Mouse (Mus musculus) heart, embryonic 14.5 days (tissue): Measurements from ENCODE around the gene Gstk1. TPM values are rescaled to one million over a fixed set of nuclear protein-coding genes. Genes with fewer than 3 reads are reported as not detected.

Experiments
- ATAC-seq: fragments of 200-750 bp; cut with Nextera tagmentation; 2 replicates; pipeline ENCODE4 v1.8.0; 2017; ENCODE audit warnings: low read depth, moderate TSS enrichment; ENCODE audit not compliant: insufficient number of reproducible peaks, insufficient read depth, low FRiP score
- H3K27ac ChIP-seq, 2 experiments: fragments of 200-500 bp in 1 of 2; fragments of 300-500 bp in 1 of 2; sonication (generic) in 1 of 2; replicated peaks in 1 of 2; 2 replicates each; pipeline ENCODE4 v1.5.1; 2012 to 2014; ENCODE audit warnings: low read depth in 2 of 2, low read length in 2 of 2, control low read depth in 1 of 2, mild to moderate bottlenecking in 1 of 2, mixed read lengths in 1 of 2; ENCODE audit not compliant: control insufficient read depth in 1 of 2, insufficient read depth in 1 of 2
- H3K27me3 ChIP-seq: fragments of 300-500 bp; sonication (generic); 2 replicates; pipeline ENCODE4 v1.6.1; 2014; ENCODE audit warnings: mild to moderate bottlenecking, low read length, control low read depth; ENCODE audit not compliant: control insufficient read depth, insufficient read depth
- H3K36me3 ChIP-seq: fragments of 300-500 bp; sonication (generic); 2 replicates; pipeline ENCODE4 v1.6.1; 2014; ENCODE audit warnings: mild to moderate bottlenecking, control low read depth, low read length, mixed read lengths; ENCODE audit not compliant: control insufficient read depth, insufficient read depth
- H3K4me1 ChIP-seq, 2 experiments: fragments of 200-500 bp in 1 of 2; fragments of 300-500 bp in 1 of 2; sonication (generic) in 1 of 2; 2 replicates each; pipeline ENCODE4 v1.6.1; 2012 to 2014; ENCODE audit warnings: low read length in 2 of 2, control low read depth in 1 of 2, mixed read lengths in 1 of 2; ENCODE audit not compliant: control insufficient read depth in 2 of 2, insufficient read depth in 2 of 2
- H3K4me2 ChIP-seq: fragments of 300-500 bp; sonication (generic); 2 replicates; pipeline ENCODE4 v1.6.1; 2014; ENCODE audit warnings: mild to moderate bottlenecking, low read length
- H3K4me3 ChIP-seq, 2 experiments: fragments of 200-500 bp in 1 of 2; fragments of 300-500 bp in 1 of 2; sonication (generic) in 1 of 2; 2 replicates each; pipeline ENCODE4 v1.5.1; 2012 to 2014; ENCODE audit warnings: low read length in 2 of 2, mild to moderate bottlenecking in 2 of 2, control low read depth in 1 of 2, low read depth in 1 of 2, moderate library complexity in 1 of 2; ENCODE audit not compliant: control insufficient read depth in 1 of 2, insufficient read depth in 1 of 2
- H3K9ac ChIP-seq: fragments of 300-500 bp; sonication (generic); 2 replicates; pipeline ENCODE4 v1.6.1; 2014; ENCODE audit warnings: mild to moderate bottlenecking, low read length
- H3K9me3 ChIP-seq: fragments of 300-500 bp; sonication (generic); 2 replicates; pipeline ENCODE4 v1.6.1; 2016; ENCODE audit warnings: low read length, control low read depth; ENCODE audit not compliant: control insufficient read depth
- WGBS: fragments of 180-500 bp; shearing (Covaris S2); extraction: QIAGEN DNeasy Blood & Tissue Kit; methylation state at CpG from one replicate; pipeline ENCODE4 v1.1.7; 2014; 5-methylcytosine and 5-hydroxymethylcytosine counted together
- polyA plus RNA-seq: library from polyadenylated mRNA; unstranded; fragments of >200 nt; fragmentation: Nextera tagmentation; extraction: Ambion mirVana; gene quantifications from 2 replicates; pipeline ENCODE4 v1.2.1, GENCODE M21; 2014

Gene Gstk1
- polyA plus RNA-seq, result 12.5 and 14.5 TPM in 2 replicates

DNA sequence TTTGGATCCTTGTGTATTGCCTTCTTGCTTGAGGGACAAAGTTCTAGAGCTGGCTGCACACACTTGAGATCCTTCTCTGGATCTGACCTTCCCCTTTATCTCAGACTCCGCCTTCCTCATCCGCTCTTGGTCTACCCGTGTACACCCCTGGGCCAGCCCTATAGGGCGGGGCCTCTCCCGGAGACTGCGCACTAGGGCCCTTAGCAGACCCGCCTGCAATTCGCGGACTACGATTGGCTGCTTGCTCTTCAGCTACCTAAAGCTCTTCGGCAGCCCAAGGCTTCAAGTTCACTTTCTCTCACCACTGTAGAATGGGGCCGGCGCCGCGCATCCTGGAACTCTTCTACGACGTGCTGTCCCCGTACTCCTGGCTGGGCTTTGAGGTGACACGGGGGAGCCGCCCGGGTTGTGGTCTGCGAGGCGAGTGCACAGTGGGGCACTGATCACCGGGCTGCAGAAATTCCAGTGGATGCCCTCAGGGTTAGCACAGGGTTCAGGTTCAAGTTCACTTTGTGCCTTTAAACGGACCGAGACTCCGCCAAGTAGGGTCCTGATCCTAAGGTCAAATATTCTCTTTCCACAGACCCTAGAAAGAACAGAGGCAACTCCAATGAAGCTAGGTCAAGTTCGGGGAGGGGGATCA is at the start of gene Gstk1:
Gstk1 (plus strand) TSS at position 225 of the 643 bp plus-strand sequence.
- H3K36me3 ChIP-seq, result no peaks in the 10 kb centered on the region
- H3K4me1 ChIP-seq, result peaks cover 6 to 9% of the 10 kb centered on the region in 2 experiments; a peak in 3 of 4 replicates
- peak within 1 kb of the TSS; percentile 87 for H3K4me2 ChIP-seq
- ATAC-seq, result peak; percentile 95
- no peak within 1 kb of the TSS for H3K27ac ChIP-seq
- 0 out of 2 replicates have a peak, but pooled peaks cover 2% of the 10 kb centered on the region for H3K27me3 ChIP-seq
- 2% methylated on average over 28 of the region's 28 CpGs for WGBS
- H3K9me3 ChIP-seq, result no peaks in the 10 kb centered on the region
- H3K9ac ChIP-seq, result peak within 1 kb of the TSS; percentile 60; the same call in 1 of the 2 replicates
- H3K4me3 ChIP-seq, result peak within 1 kb of the TSS; percentile 40 to 51

DNA sequence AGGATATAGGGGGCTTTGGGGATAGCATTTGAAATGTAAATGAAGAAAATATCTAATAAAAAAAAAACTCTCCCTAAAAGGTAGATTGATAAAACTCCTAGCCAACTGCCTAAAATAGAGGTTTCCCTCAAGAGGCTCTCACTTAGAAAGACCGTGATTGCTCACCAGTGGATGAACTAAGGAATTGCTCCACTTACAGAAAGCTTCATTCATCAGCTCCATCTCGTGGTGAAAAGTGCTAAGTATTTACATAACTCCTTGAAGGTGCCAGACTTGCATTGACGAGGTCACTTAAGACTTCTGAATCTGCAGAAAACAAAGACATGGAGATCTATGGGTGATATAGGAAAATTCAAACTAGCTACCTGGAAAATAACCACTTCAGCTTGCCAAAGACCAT is 48.0 kb upstream of the Gstk1 start:
- Histone ChIP-seq H3K9me3 (no peaks in the 10 kb centered on the region), H3K4me1 (no peaks in the 10 kb centered on the region), H3K4me3 (no peak overlapping the region), H3K27ac (no peak overlapping the region), H3K4me2 (no peak overlapping the region), H3K36me3 (no peaks in the 10 kb centered on the region), H3K27me3 (no peaks in the 10 kb centered on the region), H3K9ac (no peak overlapping the region)
- no peak for ATAC-seq
- 20% methylated on average over 3 of the region's 3 CpGs for WGBS

DNA sequence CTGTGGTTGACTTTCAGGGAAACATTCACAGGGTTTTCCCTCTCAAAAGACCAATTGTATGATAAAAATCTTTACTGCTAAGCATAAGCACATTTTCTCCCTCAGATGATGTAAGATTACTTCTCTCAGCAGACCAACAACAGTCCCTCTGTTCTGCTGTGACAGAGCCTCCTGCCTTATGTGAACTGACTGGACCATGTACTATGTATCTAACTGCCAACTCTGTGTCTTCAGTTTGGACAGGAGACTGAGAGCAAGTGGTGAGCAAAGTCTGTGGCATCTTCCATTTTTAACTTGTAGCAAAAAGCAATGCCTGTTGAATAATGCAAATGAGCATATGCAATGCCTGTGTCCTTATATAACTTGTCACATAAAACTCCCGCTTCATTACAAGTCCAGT is 46.2 kb upstream of the Gstk1 start:
- no peak overlapping the region for H3K27ac ChIP-seq
- no peak overlapping the region for H3K9ac ChIP-seq
- no peak overlapping the region for H3K4me3 ChIP-seq
- no peaks in the 10 kb centered on the region for H3K27me3 ChIP-seq
- H3K36me3 ChIP-seq, result no peaks in the 10 kb centered on the region
- no peak for ATAC-seq
- WGBS, result 74% methylated on average over 1 of the region's 1 CpGs
- H3K9me3 ChIP-seq, result no peaks in the 10 kb centered on the region
- no peak overlapping the region for H3K4me2 ChIP-seq
- H3K4me1 ChIP-seq, result no peaks in the 10 kb centered on the region

DNA sequence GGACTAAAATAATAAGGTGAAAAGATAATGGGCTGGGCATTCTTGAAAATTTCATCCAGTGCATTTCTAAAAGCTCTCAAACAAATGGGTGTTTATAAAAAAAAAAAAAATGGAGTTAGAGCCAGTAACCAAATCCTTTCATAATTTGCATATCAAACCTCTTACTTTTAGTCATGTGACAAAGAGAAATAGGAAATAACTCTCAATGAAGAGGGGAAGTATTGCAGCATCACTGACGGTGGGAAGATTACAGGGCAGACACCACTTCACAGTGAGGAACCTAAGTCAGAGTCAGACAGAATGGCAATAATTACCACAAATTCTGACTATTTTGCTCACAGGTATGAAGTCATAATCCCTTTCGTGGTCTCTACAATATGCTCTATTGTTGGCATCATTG is 30.7 kb upstream of the Gstk1 start, which contains the start of gene Tas2r144:
Tas2r144 (plus strand) TSS at position 301 of the 400 bp plus-strand sequence.
- H3K9me3 ChIP-seq, result no peaks in the 10 kb centered on the region
- 78% methylated on average over 2 of the region's 2 CpGs for WGBS
- ATAC-seq, result no peak

DNA sequence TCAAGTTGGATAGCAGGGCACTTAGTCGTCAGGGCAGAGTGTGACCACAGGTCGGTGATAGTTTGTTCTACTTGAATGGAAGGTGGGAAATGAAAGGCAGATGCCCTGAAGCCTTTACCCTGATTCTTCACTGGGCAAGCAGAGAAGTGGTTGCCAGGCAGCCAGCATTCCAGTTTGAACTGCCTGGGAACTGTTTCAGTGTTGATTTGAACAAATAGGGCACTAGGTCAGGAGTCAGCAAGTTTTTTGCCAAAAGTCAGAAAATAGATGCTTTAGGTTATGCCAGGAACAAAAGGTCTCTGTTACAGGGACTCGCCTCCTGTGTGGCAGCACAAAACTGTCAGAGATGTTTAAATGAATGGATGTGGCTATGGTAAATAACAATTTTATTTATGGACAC is 23.4 kb upstream of the Gstk1 start:
- H3K4me3 ChIP-seq, result no peak overlapping the region
- no peaks in the 10 kb centered on the region for H3K9me3 ChIP-seq
- H3K27me3 ChIP-seq, result no peaks in the 10 kb centered on the region
- H3K9ac ChIP-seq, result no peak overlapping the region
- WGBS, result 67% methylated on average over 3 of the region's 3 CpGs
- H3K4me1 ChIP-seq, result no peaks in the 10 kb centered on the region
- no peak overlapping the region for H3K4me2 ChIP-seq
- no peak overlapping the region for H3K27ac ChIP-seq
- H3K36me3 ChIP-seq, result no peaks in the 10 kb centered on the region
- no peak for ATAC-seq

More for the DNA sequence above, 30.7 kb upstream of the Gstk1 start, which contains the start of gene Tas2r144:
- Histone ChIP-seq H3K9ac (no peak within 1 kb of the TSS), H3K4me1 (no peaks in the 10 kb centered on the region), H3K4me3 (no peak within 1 kb of the TSS), H3K27ac (no peak within 1 kb of the TSS), H3K4me2 (no peak within 1 kb of the TSS), H3K27me3 (no peaks in the 10 kb centered on the region), H3K36me3 (no peaks in the 10 kb centered on the region)

DNA sequence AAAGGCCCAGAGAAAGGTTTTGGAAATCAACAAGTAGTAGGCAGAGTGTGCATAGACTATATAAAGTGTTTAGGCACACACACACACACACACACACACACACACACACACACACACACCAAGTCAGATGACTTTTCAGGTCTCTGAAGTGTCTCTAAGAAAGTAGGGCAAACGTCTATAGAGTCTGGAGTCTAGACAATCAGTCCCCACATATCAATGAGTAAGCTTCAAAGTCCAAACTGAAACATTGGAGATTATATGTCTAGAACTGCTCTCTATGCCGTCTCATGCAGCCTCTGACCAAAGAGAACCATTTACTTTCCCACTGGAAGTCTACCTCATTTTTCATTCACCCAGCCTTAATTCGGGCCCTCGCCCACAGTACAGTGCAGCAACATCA is 20.7 kb upstream of the Gstk1 start:
- no peaks in the 10 kb centered on the region for H3K36me3 ChIP-seq
- WGBS, result 59% methylated on average over 4 of the region's 4 CpGs
- no peak for ATAC-seq

DNA sequence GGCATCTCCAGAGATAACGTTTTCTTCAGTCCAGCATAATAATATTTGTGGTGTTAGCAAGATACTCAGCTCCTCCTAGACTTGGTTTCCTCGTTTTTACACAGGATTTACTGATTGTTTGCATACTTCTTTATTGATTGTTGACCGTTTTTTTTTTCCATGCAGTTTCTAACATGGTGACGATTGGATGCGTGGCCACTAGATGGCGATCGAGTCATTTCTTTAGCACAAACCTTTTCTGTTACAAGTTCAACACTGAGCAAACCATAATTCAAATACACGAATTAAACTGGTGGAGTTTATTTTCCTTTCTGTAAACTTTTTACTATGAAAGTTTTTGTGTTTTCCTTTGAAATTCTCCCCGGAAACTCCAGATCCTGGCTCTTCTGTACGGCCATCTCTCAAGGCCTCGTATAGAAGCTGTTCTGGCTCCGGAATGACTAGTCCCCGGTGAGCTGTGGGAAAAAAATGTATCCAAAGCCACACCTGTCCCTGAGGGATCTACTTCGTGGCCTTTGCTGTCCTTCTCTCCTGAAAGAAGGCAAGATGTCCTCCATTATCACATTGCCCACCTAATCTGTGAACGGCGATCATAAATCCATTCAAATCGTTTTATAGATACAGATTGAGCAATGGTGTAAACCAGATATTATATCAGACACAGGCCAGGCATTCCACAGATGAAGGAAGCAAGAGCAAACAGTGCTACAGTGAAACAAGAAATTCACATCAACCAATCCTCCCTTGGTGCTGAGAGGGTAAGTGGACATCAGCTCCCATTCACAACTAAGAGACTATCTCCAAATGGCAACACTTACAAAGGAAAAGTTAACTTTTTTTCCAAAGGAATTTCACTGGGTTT is 18.3 kb upstream of the Gstk1 start:
- Histone ChIP-seq H3K4me3 (no peak overlapping the region), H3K27ac (no peak overlapping the region), H3K36me3 (no peaks in the 10 kb centered on the region), H3K9me3 (no peaks in the 10 kb centered on the region), H3K9ac (no peak overlapping the region), H3K4me1 (no peaks in the 10 kb centered on the region), H3K27me3 (no peaks in the 10 kb centered on the region), H3K4me2 (no peak overlapping the region)
- 30% methylated on average over 17 of the region's 17 CpGs for WGBS
- no peak for ATAC-seq

More for the DNA sequence above, 20.7 kb upstream of the Gstk1 start:
- Histone ChIP-seq H3K4me3 (no peak overlapping the region), H3K9ac (no peak overlapping the region), H3K27me3 (no peaks in the 10 kb centered on the region), H3K4me2 (no peak overlapping the region), H3K4me1 (no peaks in the 10 kb centered on the region), H3K9me3 (no peaks in the 10 kb centered on the region), H3K27ac (no peak overlapping the region)
